Comparison of ENCODE assay signal across 8 mouse cellular contexts in genomic region chr13:17993515-17993847, GRCm38 (mm10). TPM values are rescaled to one million over a fixed set of nuclear protein-coding genes. Genes with fewer than 3 reads are reported as not detected.
DNase-seq lines count a peak whose midpoint lies in the region; ATAC-seq lines count a peak whose summit lies in the region.

No protein-coding gene starts in this region.

- WGBS in kidney, embryonic 14.5 days = 36% methylated on average over 7 of the region's 7 CpGs
- WGBS in hindbrain, embryonic 15.5 days = 34% methylated on average over 7 of the region's 7 CpGs
- 34% methylated on average over 7 of the region's 7 CpGs for WGBS in midbrain, embryonic 15.5 days

- no peak for DNase-seq in kidney, postnatal 10 days
- no peak for DNase-seq in adrenal gland, adult (ENCODE audit: inconsistent age in 2 of 2, low spot score in 1 of 2)
- no peak for DNase-seq in left cerebral cortex, postnatal 4 days

- H3K27ac ChIP-seq in kidney, embryonic 14.5 days (ENCODE audit: low read depth, low read length) = no peak overlapping the region
- peak overlapping the region; percentile 37; the same call in 1 of the 2 replicates for H3K27ac ChIP-seq in brown adipose tissue, adult 24 weeks (replicated peaks; ENCODE audit: low read depth, low read length)
- H3K27ac ChIP-seq in hindbrain, embryonic 15.5 days (replicated peaks) = peak overlapping the region; percentile 86
- H3K27ac ChIP-seq in midbrain, embryonic 15.5 days = peak overlapping the region; percentile 85

- intact Hi-C loops in left cerebral cortex, postnatal 4 days (cut with DNase I) = no loop called here

- peak overlapping the region; percentile 73 for H3K4me2 ChIP-seq in kidney, embryonic 14.5 days (replicated peaks; ENCODE audit: low read depth, low read length)
- H3K4me2 ChIP-seq in hindbrain, embryonic 15.5 days = peak overlapping the region; percentile 86
- peak overlapping the region; percentile 88 for H3K4me2 ChIP-seq in midbrain, embryonic 15.5 days

- H3K9me3 ChIP-seq in kidney, embryonic 14.5 days (ENCODE audit: control insufficient read depth, low read length) = no peaks in the 10 kb centered on the region
- no peaks in the 10 kb centered on the region for H3K9me3 ChIP-seq in hindbrain, embryonic 15.5 days
- no peaks in the 10 kb centered on the region for H3K9me3 ChIP-seq in midbrain, embryonic 15.5 days

- H3K4me3 ChIP-seq in kidney, embryonic 14.5 days (ENCODE audit: low read length) = peak overlapping the region; percentile 61
- H3K4me3 ChIP-seq in brown adipose tissue, adult 24 weeks (ENCODE audit: insufficient read depth, low read depth, low read length) = peak overlapping the region; percentile 89
- H3K4me3 ChIP-seq in hindbrain, embryonic 15.5 days = peak overlapping the region; percentile 90
- peak overlapping the region; percentile 85 for H3K4me3 ChIP-seq in midbrain, embryonic 15.5 days

- peaks cover 3% of the 10 kb centered on the region; the same call in 1 of the 2 replicates for H3K36me3 ChIP-seq in kidney, embryonic 14.5 days (ENCODE audit: control insufficient read depth, insufficient read depth, low read length)
- H3K36me3 ChIP-seq in hindbrain, embryonic 15.5 days = no peaks in the 10 kb centered on the region
- H3K36me3 ChIP-seq in midbrain, embryonic 15.5 days (replicated peaks) = no peaks in the 10 kb centered on the region

- H3K4me1 ChIP-seq in kidney, embryonic 14.5 days (ENCODE audit: control insufficient read depth, insufficient read depth, low read length) = peaks cover 4% of the 10 kb centered on the region; the same call in 1 of the 2 replicates
- H3K4me1 ChIP-seq in brown adipose tissue, adult 24 weeks (ENCODE audit: control insufficient read depth, insufficient read depth, insufficient read length, low read length) = no peaks in the 10 kb centered on the region
- peaks cover 9% of the 10 kb centered on the region for H3K4me1 ChIP-seq in hindbrain, embryonic 15.5 days (replicated peaks)
- peaks cover 11% of the 10 kb centered on the region for H3K4me1 ChIP-seq in midbrain, embryonic 15.5 days

- no peak overlapping the region for H3K9ac ChIP-seq in kidney, embryonic 14.5 days (ENCODE audit: low read depth, low read length)
- H3K9ac ChIP-seq in hindbrain, embryonic 15.5 days = peak overlapping the region; percentile 87
- peak overlapping the region; percentile 59 for H3K9ac ChIP-seq in midbrain, embryonic 15.5 days

- no peak; the same call in 1 of the 2 replicates for ATAC-seq in kidney, embryonic 14.5 days (ENCODE audit: low FRiP score, low TSS enrichment)
- ATAC-seq in hindbrain, embryonic 15.5 days (ENCODE audit: low FRiP score, low read depth) = peak; percentile 52
- no peak for ATAC-seq in midbrain, embryonic 15.5 days (replicated peaks)
- ATAC-seq in CD4-positive, CD25-positive, alpha-beta regulatory T cell, adult 4 months = no peak

- no peaks in the 10 kb centered on the region for H3K27me3 ChIP-seq in kidney, embryonic 14.5 days (ENCODE audit: control insufficient read depth, insufficient read depth, low read length)
- no peaks in the 10 kb centered on the region for H3K27me3 ChIP-seq in hindbrain, embryonic 15.5 days
- no peaks in the 10 kb centered on the region for H3K27me3 ChIP-seq in midbrain, embryonic 15.5 days (replicated peaks)

RNA-seq across cellular contexts. Expression of gene Yae1d1, which starts 0.3 kb away (rescaled TPM):
- 78.3 and 88.3 TPM in 2 replicates for polyA plus RNA-seq in kidney, embryonic 14.5 days (2014; fragmentation: Nextera tagmentation; extraction: Ambion mirVana)
- 26.1 and 30.0 TPM in 2 replicates for polyA plus RNA-seq in brown adipose tissue, adult 24 weeks (2012; ENCODE audit: insufficient read depth, insufficient read length, missing spikeins)
- 70.9 and 80.6 TPM in 2 replicates for polyA plus RNA-seq in hindbrain, embryonic 15.5 days (2015; fragmentation: Nextera tagmentation; extraction: Ambion mirVana)
- polyA plus RNA-seq in midbrain, embryonic 15.5 days (2015; fragmentation: Nextera tagmentation; extraction: Ambion mirVana) = 83.0 and 84.4 TPM in 2 replicates
- 10 to 100 TPM; 28.9 to 32.7 TPM for total RNA-seq in left cerebral cortex, postnatal 4 days (2021)
- 10 to 100 TPM; 17.3 to 18.7 TPM for polyA plus RNA-seq in CD4-positive, CD25-positive, alpha-beta regulatory T cell, adult 4 months (2017; shearing (Covaris generic))

RNA-seq across cellular contexts. Expression of gene Rala, which starts 49.4 kb away (rescaled TPM):
- 96.9 and 141 TPM in 2 replicates for polyA plus RNA-seq in kidney, embryonic 14.5 days (2014; fragmentation: Nextera tagmentation; extraction: Ambion mirVana)
- 101 and 106 TPM in 2 replicates for polyA plus RNA-seq in brown adipose tissue, adult 24 weeks (2012; ENCODE audit: insufficient read depth, insufficient read length, missing spikeins)
- 220 and 232 TPM in 2 replicates for polyA plus RNA-seq in hindbrain, embryonic 15.5 days (2015; fragmentation: Nextera tagmentation; extraction: Ambion mirVana)
- 199 and 222 TPM in 2 replicates for polyA plus RNA-seq in midbrain, embryonic 15.5 days (2015; fragmentation: Nextera tagmentation; extraction: Ambion mirVana)
- total RNA-seq in left cerebral cortex, postnatal 4 days (2021) = 100 to 1,000 TPM; 183 to 187 TPM
- 1 to 10 TPM; 3.8 to 5.1 TPM for polyA plus RNA-seq in CD4-positive, CD25-positive, alpha-beta regulatory T cell, adult 4 months (2017; shearing (Covaris generic))

Comparison
In these comparisons a context has a peak if more than half of its experiments do, and no peak if none do; other contexts are left out.
1. RNA of gene Rala, which starts 49.4 kb away (polyA plus RNA-seq): 220 to 232 TPM in hindbrain, embryonic 15.5 days, 199 to 222 TPM in midbrain, embryonic 15.5 days, 101 to 106 TPM in brown adipose tissue, adult 24 weeks and 96.9 to 141 TPM in kidney, embryonic 14.5 days; 3.8 to 5.1 TPM in CD4-positive, CD25-positive, alpha-beta regulatory T cell, adult 4 months; every median in the first group is over 10 times any median in the second.
2. Peak in every context shown above with its lines, with median percentiles within 50 percentile points of each other: H3K4me2 ChIP-seq and H3K4me3 ChIP-seq.